Mouse (Mus musculus): ENCODE data around the gene Taf12.

- TF ChIP-seq CTCF (IDR thresholded peaks at IDR 0.05; ENCODE audit: control insufficient read depth, insufficient read depth, low read length) = no peak
- TF ChIP-seq POLR2A (IDR thresholded peaks at IDR 0.05; ENCODE audit: borderline replicate concordance, control insufficient read depth, low read depth, low read length) = no peak
These were observed 35.1 kb downstream of the Taf12 start for GRCm38 (mm10) chr4:132309140-132309848.
